Mouse (Mus musculus) left cerebral cortex, adult 6 months (tissue): Measurements from ENCODE around the gene Pih1d1. TPM values are rescaled to one million over a fixed set of nuclear protein-coding genes. Genes with fewer than 3 reads are reported as not detected.

ENCODE experiments used
- long read RNA-seq, 2 experiments: library from polyadenylated mRNA; unstranded; transcript quantifications; one replicate each; pipeline ENCODE4 v2.0.0; 2019 to 2020
- polyA plus RNA-seq: library from polyadenylated mRNA; unstranded; fragments of <200 nt; fragmentation: Nextera tagmentation; gene quantifications from 2 replicates; pipeline ENCODE4 v1.2.3, GENCODE M21; 2021

Gene Pih1d1
- polyA plus RNA-seq = 37.8 and 48.3 TPM in 2 replicates
- long read RNA-seq, experiment 1, transcript Pih1d1-201 (10 exons, 1,185 nt) = major isoform, 43 of 67 reads
- long read RNA-seq, experiment 1, transcript Pih1d1-206 (10 exons, 1,077 nt) = minor isoform, 11 of 67 reads
- long read RNA-seq, experiment 1, partial matches to known transcripts = 5 of 67 reads
- long read RNA-seq, experiment 1, other reads (novel, unspliced or antisense) = 8 of 67 reads
- long read RNA-seq, experiment 2, transcript Pih1d1-206 (10 exons, 1,077 nt) = minor isoform, 15 of 42 reads
- long read RNA-seq, experiment 2, transcript Pih1d1-201 (10 exons, 1,185 nt) = major isoform, 17 of 42 reads
- long read RNA-seq, experiment 2, partial matches to known transcripts = 4 of 42 reads
- long read RNA-seq, experiment 2, other reads (novel, unspliced or antisense) = 6 of 42 reads

DNA sequence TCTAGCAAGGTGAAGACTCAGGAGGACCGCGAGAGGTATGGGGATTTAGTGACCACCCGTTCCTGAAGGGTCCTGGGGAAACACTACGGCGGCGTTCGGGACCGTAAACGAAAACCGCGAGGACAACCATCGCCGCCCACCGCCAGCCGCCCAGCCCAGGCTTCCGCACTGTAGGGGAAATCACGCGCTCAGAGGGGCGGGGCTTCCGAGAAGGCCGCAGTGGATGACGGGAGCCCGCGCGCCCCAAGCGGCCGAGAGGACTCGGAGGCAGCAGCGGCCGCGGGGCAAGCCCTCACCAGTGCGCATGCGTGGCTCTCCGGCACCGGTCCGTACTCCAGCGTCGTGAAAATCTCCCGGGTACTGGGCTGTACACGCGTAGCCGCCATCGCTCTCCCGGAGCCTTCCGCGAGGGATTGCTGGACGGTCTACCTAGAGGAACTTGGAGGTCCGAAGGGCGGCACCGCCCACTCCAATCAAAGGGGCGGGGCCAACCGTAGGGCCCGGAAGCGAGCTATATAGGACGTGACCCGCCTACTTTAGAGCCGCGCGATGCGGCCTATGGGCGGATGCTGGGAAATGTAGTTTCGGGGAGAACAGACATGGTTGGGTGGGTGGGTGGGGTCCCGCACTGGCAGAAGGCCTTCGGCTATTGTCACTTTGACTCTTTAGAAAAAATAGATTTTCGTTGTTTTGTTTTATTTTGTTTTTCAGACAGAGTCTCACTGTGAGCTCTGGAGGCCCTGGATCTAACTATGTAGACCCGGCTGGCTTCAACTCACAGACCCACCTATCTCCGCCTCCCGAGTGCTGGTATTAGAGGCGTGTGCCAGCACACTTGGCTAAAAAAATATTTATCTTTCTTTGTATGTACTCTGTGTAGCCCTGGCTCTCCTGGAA, at the start of gene Pih1d1, which contains the start of gene Aldh16a1:
Gene Pih1d1, plus strand, starts transcription at position 208 of the 897 bp plus-strand sequence.
Gene Aldh16a1, minus strand, starts transcription at position 489 of the 897 bp plus-strand sequence.

DNA sequence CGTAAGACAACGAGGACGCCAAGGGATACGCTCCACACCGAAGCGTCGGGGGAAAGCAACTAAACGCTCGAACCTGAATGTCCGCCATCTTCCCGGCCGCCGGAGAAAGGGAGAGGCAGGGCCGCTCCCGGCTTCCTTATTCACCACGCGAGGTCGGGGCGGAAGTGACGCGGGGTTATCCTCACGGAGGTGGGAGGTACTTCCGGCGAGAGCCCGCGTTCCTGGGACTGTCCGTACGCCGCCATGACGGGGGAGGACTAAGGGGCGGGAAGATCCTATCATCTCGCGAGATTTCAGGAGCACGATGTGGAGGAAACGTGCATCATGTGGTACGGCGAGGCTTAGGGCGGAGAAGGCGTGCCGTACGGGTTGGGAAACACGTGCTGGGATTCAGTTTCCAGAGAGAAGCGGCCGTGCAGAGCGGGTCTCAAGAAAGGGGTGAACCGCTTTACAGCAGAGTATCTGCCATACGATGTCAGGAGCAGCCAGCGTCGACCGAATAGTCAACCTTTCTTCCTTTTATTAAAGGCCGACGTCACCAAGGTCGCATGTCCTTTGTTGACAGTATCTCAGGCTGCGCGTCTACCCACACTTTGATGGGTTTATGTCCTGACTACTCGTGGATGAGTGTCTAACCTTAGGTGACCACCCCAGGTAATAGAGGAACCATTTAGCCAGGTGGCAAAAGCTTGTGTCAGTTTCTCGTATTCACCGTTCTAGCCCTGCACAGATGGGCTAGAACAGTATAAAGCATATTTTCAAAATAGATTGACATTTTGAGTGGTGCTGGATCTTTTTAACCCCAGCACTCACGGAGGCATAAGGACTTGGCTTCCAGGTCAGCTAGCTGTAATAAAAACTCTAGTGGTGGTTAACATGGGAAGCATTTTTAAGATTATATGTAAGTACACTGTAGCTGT, 29.6 kb upstream of the Pih1d1 start, which contains the start of gene Rps11:
Gene Rps11, minus strand, starts transcription at position 216 of the 920 bp plus-strand sequence.

DNA sequence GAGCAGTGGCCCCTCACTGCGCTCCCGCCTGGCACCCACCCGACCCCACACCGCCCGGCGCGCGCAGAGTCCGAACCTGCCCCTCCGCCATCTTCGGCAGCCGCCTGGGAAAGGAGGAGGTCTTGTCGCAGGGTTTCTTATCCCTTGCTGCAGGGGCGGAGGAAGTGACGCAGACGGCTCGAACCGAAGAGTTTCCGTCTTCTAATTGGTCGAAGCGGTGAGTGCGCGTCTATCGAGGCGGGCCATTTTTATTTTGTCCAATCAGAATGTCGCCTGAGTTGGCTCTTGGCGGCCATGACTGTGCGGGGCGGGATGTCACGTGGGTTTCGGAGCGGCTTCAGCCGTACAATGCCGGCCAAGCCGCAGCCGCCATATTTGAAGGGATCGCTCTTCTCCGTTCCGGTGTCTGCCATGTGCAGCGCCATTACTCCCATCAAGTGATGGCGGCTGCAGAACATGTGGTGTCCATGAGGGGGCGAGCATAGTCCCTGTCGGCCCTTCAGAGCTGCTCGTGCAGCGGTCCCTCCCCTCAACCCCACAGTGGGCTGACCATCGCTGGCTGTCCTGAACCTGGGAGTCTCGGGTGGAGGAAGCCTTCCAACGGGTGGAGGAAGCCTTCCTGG, 25.4 kb upstream of the Pih1d1 start, which contains the start of gene Rpl13a:
Gene Rpl13a, minus strand, starts transcription at position 138 of the 623 bp plus-strand sequence.

DNA sequence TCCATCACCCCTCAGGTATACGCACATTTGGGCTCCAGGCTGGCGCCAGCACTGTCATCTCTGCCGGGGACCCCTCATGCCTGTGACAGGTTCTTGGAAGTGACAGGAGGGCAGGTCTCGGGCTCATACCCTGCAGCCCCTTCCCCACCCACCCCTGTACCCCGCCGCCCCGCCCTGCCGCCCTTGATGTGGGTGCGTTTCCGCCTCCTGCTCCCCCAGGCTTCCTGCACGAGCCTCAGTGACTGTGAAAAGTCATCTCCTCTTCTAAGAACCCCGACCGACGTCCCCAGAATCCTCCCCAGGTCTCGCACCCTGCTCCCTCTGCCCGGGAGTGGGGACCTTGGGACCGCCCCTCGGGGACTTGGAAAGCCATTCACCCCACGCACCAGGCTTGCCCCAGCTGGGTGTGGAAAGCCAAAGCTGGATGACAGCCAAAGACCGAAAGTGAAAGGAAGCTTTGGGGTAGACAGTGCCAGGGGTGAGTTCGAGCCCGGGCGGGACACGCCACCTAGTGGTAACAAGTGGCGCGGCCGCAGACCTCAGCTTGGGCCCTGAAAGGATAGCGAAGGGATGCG, 18.0 kb upstream of the Pih1d1 start, which contains the start of the genes Gm45713 and Flt3l:
Gene Gm45713, minus strand, starts transcription at position 239 of the 575 bp plus-strand sequence.
Gene Flt3l, minus strand, starts transcription at position 440 of the 575 bp plus-strand sequence.

DNA sequence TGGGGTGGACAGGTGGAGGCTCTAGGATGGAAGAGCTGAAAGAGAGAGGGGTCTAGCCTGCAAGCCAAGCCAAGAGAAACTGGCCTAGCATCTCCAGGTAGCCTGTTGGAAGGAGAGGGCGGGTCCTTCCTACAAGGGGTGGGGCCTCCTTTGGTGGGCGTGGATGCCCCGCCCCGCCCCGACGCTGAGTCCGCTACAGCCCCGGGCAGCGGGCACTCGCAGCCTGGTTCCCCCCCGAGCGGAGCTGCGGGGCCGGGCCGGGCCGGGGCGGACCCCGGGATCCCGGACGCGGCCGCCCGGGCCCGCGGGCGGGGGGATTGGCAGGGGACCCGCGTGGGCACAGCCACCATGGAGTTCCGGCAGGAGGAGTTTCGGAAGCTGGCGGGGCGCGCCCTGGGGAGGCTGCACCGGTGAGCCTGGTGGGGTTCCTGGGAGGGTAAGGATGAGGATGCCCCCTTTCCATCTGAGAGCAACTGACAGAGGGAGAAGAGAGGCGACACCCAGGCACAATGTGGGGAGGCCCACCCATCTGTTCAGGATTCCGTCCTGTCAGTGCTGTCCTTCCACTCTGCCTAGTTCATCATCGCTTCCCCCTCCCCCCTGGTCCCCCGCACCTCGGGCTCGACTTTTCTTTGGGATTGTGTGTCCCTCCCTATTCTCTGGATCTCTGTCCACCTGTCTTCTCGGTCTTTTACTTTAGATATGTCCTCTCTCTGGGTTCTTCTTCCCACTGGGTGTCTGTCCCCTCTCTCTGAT, 9.8 kb downstream of the Pih1d1 start, which contains the start of gene Slc17a7:
Gene Slc17a7, plus strand, starts transcription at position 215 of the 756 bp plus-strand sequence.

DNA sequence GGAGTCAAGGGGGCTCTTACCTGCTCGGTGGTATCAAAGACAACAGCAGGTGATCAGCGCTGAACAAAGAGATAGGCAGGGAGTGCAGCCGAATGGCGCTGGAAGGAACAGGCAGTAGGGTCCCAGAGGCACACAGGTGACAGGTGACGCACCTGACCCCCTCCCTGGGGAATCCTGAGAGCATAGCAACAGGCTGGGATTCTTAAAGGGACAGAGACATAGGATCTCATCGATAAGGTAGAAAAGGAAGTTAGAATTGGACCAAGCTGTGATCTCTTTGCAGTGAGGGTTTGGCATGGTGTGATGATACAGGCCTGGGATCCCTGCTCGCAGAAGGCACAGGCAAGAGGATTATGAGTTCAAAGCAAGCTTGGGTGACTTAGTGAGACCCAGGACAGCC, 25.4 kb downstream of the Pih1d1 start, which contains the start of gene Gfy:
Gene Gfy, minus strand, starts transcription at position 101 of the 400 bp plus-strand sequence.

DNA sequence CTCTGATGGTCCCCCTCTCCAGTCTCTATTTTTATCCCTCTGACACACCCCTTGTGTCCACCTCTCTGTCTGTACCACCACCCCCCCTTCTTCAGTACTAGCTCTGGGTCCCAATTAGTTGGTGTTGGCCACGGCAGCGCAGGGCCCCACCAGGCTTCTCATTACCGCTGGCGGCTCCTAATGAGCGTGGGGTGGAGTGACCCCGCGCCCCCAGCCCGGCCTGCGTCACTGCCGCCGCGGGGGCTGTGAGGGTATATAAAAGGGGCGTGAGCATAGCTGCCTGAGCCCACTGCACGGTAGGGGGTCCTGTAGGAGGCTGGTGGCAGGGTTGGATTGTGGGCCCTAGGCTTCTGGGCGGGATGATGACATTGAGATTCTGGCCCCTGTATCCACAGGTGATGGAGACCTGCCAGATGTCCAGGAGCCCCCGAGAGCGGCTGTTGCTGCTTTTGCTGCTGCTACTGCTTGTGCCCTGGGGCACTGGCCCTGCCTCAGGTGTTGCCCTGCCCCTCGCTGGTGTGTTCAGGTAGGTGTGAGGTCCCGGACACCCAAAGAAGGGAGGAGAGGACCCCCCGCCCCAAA, 26.9 kb downstream of the Pih1d1 start, which contains the start of gene Pth2:
Gene Pth2, plus strand, starts transcription at position 100 of the 582 bp plus-strand sequence.

DNA sequence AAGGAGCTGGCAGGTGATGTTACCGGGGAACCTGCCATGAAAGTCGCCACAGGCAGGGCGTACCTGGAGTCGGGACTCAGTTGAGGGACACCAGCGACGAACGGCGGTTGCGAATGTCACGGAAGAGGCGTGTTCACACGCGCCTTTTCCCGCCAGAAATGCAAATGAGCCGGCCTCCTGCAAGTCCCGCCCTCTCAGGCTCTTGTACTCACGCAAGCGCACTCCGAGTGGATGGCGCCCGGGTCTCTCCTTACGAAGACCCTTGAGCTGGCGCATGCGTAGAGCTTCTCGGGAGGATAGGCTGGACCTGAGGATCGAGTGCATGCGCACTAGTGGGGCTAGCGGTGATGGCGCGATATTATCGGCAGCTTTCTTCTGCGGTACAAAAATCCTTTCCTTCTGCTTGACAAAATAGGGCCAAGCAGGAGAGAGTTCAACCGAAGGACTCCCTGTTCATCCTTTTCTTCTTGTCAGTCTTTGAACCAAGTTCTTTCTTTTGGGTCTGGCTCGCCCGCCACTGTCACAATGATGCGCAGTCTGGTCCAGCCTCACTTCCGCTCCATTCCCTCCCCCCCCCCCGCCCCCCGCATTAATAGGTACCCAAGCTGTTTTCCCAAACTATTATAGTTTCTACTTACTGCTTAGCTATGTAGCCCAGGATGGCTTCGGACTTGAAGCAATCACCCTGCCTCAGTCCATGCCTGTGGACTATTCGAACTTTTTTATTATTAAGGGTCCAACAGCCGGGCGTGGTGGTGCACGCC, 50.5 kb downstream of the Pih1d1 start, which contains the start of gene Ccdc155:
Gene Ccdc155, minus strand, starts transcription at position 513 of the 764 bp plus-strand sequence.

Other genes with a start within 250 kb of the Pih1d1 start
- gene Ap2a1, start 224.8 kb upstream of the Pih1d1 start, polyA plus RNA-seq = 27.8 and 116 TPM in 2 replicates
- 0.91 and 0.97 TPM in 2 replicates for gene Tsks, start 211.1 kb upstream of the Pih1d1 start, polyA plus RNA-seq
- 48.7 and 54.3 TPM in 2 replicates for gene Cpt1c, start 179.5 kb upstream of the Pih1d1 start, polyA plus RNA-seq
- 9.6 and 17.5 TPM in 2 replicates for gene Prmt1, start 167.7 kb upstream of the Pih1d1 start, polyA plus RNA-seq
- 11.6 and 14.6 TPM in 2 replicates for gene Irf3, start 156.7 kb upstream of the Pih1d1 start, polyA plus RNA-seq
- 2.0 and 2.6 TPM in 2 replicates for gene Bcl2l12, start 155.6 kb upstream of the Pih1d1 start, polyA plus RNA-seq
- 61.4 and 61.9 TPM in 2 replicates for gene Scaf1, start 137.9 kb upstream of the Pih1d1 start, polyA plus RNA-seq
- 5.0 and 5.8 TPM in 2 replicates for gene Rras, start 136.3 kb upstream of the Pih1d1 start, polyA plus RNA-seq
- 3.6 and 6.1 TPM in 2 replicates for gene Prr12, start 101.4 kb upstream of the Pih1d1 start, polyA plus RNA-seq
- 36.5 and 47.8 TPM in 2 replicates for gene Nosip, start 91.9 kb upstream of the Pih1d1 start, polyA plus RNA-seq
- 11.7 and 12.1 TPM in 2 replicates for gene Prrg2, start 91.6 kb upstream of the Pih1d1 start, polyA plus RNA-seq
- gene Rcn3, start 62.1 kb upstream of the Pih1d1 start, polyA plus RNA-seq = 9.5 and 14.4 TPM in 2 replicates
- 26.0 and 28.5 TPM in 2 replicates for gene Fcgrt, start 50.5 kb upstream of the Pih1d1 start, polyA plus RNA-seq
- gene Rps11, start 29.9 kb upstream of the Pih1d1 start, polyA plus RNA-seq = 1,227 and 1,374 TPM in 2 replicates
- gene Rpl13a, start 25.5 kb upstream of the Pih1d1 start, polyA plus RNA-seq = 2,046 and 2,172 TPM in 2 replicates
- gene Gm45713, start 18.1 kb upstream of the Pih1d1 start, polyA plus RNA-seq = 0.14 TPM in 1 of 2 replicates, not detected in the other
- 0.70 and 0.99 TPM in 2 replicates for gene Flt3l, start 17.9 kb upstream of the Pih1d1 start, polyA plus RNA-seq
- 4.8 TPM in 2 replicates for gene Aldh16a1, start 281 bp downstream of the Pih1d1 start, polyA plus RNA-seq
- 45.6 and 104 TPM in 2 replicates for gene Slc17a7, start 9.6 kb downstream of the Pih1d1 start, polyA plus RNA-seq
- 0.05 TPM in 1 of 2 replicates, not detected in the other for gene Gfy, start 25.3 kb downstream of the Pih1d1 start, polyA plus RNA-seq
- gene Pth2, start 26.7 kb downstream of the Pih1d1 start, polyA plus RNA-seq = not detected in 2 replicates
- gene Ccdc155, start 50.6 kb downstream of the Pih1d1 start, polyA plus RNA-seq = 3.6 and 4.4 TPM in 2 replicates
- 41.8 and 55.2 TPM in 2 replicates for gene Dkkl1, start 57.8 kb downstream of the Pih1d1 start, polyA plus RNA-seq
- 0.40 and 2.1 TPM in 2 replicates for gene Tead2, start 61.5 kb downstream of the Pih1d1 start, polyA plus RNA-seq
- 9.9 and 10.6 TPM in 2 replicates for gene Cd37, start 84.8 kb downstream of the Pih1d1 start, polyA plus RNA-seq
- gene Slc6a16, start 86.8 kb downstream of the Pih1d1 start, polyA plus RNA-seq = 1.1 and 1.6 TPM in 2 replicates
- gene Slc6a21, start 123.2 kb downstream of the Pih1d1 start, polyA plus RNA-seq = not detected in 2 replicates
- gene Trpm4, start 179.5 kb downstream of the Pih1d1 start, polyA plus RNA-seq = 9.2 and 15.2 TPM in 2 replicates
- 0.05 and 0.11 TPM in 2 replicates for gene Hrc, start 181.0 kb downstream of the Pih1d1 start, polyA plus RNA-seq
- gene Ppfia3, start 212.7 kb downstream of the Pih1d1 start, polyA plus RNA-seq = 11.0 and 32.9 TPM in 2 replicates
- gene Lin7b, start 216.3 kb downstream of the Pih1d1 start, polyA plus RNA-seq = 270 and 272 TPM in 2 replicates
- 34.4 and 37.7 TPM in 2 replicates for gene Snrnp70, start 241.4 kb downstream of the Pih1d1 start, polyA plus RNA-seq